Mouse (Mus musculus) kidney, adult 2 months (tissue): ENCODE measurements around the gene Gcnt3. TPM values are rescaled to one million over a fixed set of nuclear protein-coding genes. Genes with fewer than 3 reads are reported as not detected.

Experiments used
- DNase-seq: peaks from one replicate; pipeline ENCODE4 v3.0.0; 2021
- H3K27ac ChIP-seq: fragments of 200-500 bp; 2 replicates; pipeline ENCODE4 v1.5.1; 2012; ENCODE audit warnings: low read depth, low read length, control low read depth, inconsistent platforms; ENCODE audit not compliant: insufficient read depth
- H3K27me3 ChIP-seq: fragments of 200-500 bp; replicated peaks from 2 replicates; pipeline ENCODE4 v1.6.1; 2012; ENCODE audit warnings: mild to moderate bottlenecking, moderate library complexity, low read length, inconsistent platforms; ENCODE audit not compliant: control insufficient read depth, insufficient read depth
- H3K36me3 ChIP-seq: fragments of 200-500 bp; 2 replicates; pipeline ENCODE4 v1.6.1; 2012; ENCODE audit warnings: mild to moderate bottlenecking, moderate library complexity, low read length, inconsistent platforms; ENCODE audit not compliant: control insufficient read depth, insufficient read depth
- H3K4me1 ChIP-seq: fragments of 200-500 bp; 2 replicates; pipeline ENCODE4 v1.6.1; 2011; ENCODE audit warnings: low read length; ENCODE audit not compliant: control insufficient read depth, insufficient read depth
- H3K4me3 ChIP-seq: fragments of 200-500 bp; 2 replicates; pipeline ENCODE4 v1.5.1; 2011; ENCODE audit warnings: mild to moderate bottlenecking, low read depth, low read length, control low read depth; ENCODE audit not compliant: insufficient read depth
- CTCF ChIP-seq: fragments of 200-500 bp; conservative IDR thresholded peaks from 2 replicates; pipeline ENCODE4 v1.5.1; 2011; ENCODE audit warnings: low read depth, mild to moderate bottlenecking, control low read depth, low read length, moderate library complexity, mixed read lengths; ENCODE audit not compliant: insufficient read depth, insufficient read length
- POLR2A ChIP-seq: fragments of 200-500 bp; IDR thresholded peaks from one replicate; pipeline ENCODE4 v1.6.1; 2011; ENCODE audit warnings: low read depth, low read length, control low read depth
- WGBS: fragments of 180-500 bp; shearing (Covaris S2); methylation state at CpG from one replicate; pipeline ENCODE4 v1.1.7; 2018; 5-methylcytosine and 5-hydroxymethylcytosine counted together
- polyA plus RNA-seq: library from polyadenylated mRNA; depleted of rRNA; stranded (reverse); fragments of >200 nt; gene quantifications from 2 replicates; pipeline ENCODE4 v1.2.3, GENCODE M21; 2012

Gene Gcnt3
- polyA plus RNA-seq, 1 experiment, result 0.30 TPM

- peak overlapping the region; percentile 61; the same call in 1 of the 2 replicates for H3K27ac ChIP-seq
- WGBS, result 49% methylated on average over 5 of the region's 5 CpGs
- no peak for DNase-seq
- H3K36me3 ChIP-seq, result peaks cover 8% of the 10 kb centered on the region
- H3K27me3 ChIP-seq, result no peaks in the 10 kb centered on the region
- TF ChIP-seq POLR2A (no peak), CTCF (no peak)
- H3K4me1 ChIP-seq, result peaks cover 3% of the 10 kb centered on the region
- no peak overlapping the region for H3K4me3 ChIP-seq
Observed at GRCm38 (mm10) chr9:69992841-69993277, 45.0 kb downstream of the Gcnt3 start.

GRCm38 (mm10) chr9:69990346-69990745 lies 47.5 kb downstream of the Gcnt3 start:
- TF ChIP-seq CTCF (no peak), POLR2A (no peak)
- Histone ChIP-seq H3K27me3 (no peaks in the 10 kb centered on the region), H3K4me1 (peaks cover 3% of the 10 kb centered on the region), H3K4me3 (no peak overlapping the region; the same call in 1 of the 2 replicates), H3K27ac (no peak overlapping the region), H3K36me3 (no peaks in the 10 kb centered on the region)
- no peak for DNase-seq
- WGBS, result 9% methylated on average over 5 of the region's 5 CpGs

DNA sequence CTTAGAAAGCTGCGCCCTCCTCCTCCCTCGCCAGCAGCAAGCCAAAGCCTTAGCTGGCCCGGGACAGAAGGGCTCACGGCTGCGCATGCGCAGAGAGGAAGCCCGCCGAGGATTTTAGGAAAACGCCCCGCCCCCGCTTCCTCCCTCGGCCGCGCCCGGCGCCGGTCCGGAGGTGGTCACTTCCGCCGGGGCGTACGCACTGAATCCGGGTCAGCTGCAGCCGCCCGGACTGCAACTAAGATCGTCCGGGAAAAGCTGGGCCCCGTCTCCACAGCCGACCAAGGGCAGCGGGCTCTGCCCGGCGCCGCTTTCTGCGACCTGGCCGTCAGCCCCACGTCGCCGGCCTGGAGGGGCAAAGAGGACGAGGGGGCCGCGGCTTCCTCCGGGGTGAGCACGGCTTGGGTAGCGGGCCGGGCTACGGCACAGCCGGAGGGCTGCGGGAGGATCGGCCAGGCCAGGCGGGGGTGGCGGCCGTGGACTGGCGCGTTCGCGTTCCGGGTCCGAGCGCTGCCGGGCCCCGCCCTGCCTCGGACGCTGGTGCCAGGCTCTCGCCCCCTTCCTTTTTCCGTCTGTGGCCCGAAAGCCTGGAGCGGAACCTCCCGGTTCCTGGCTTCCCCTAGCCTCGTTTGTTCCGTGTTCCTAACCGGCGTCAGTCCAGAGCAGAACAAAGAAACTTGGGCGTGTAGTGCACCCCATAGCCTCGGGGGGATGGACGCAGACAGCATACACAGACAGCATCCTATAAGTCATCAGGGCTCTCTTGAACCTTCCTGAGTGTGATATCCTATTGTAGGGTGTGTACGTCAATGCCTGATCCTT lies 48.4 kb downstream of the Gcnt3 start, which contains the start of gene Bnip2:
Bnip2 (plus strand) TSS at position 164 of the 819 bp plus-strand sequence.
- DNase-seq, result peak; percentile 97
- Histone ChIP-seq H3K27me3 (no peaks in the 10 kb centered on the region), H3K27ac (peak within 1 kb of the TSS; percentile 77), H3K4me1 (peaks cover 3% of the 10 kb centered on the region), H3K4me3 (peak within 1 kb of the TSS; percentile 78), H3K36me3 (no peaks in the 10 kb centered on the region)
- under 1% methylated on average over 72 of the region's 76 CpGs for WGBS
- TF ChIP-seq CTCF (no peak), POLR2A (peak; percentile 83)

- Histone ChIP-seq H3K4me3 (peak overlapping the region; percentile 39), H3K36me3 (no peaks in the 10 kb centered on the region), H3K27me3 (no peaks in the 10 kb centered on the region), H3K27ac (peak overlapping the region; percentile 56; the same call in 1 of the 2 replicates), H3K4me1 (no peaks in the 10 kb centered on the region; the same call in none of the 2 replicates)
- WGBS, result 31% methylated on average over 16 of the region's 16 CpGs
- DNase-seq, result no peak
- no peak for TF ChIP-seq CTCF
- TF ChIP-seq POLR2A, result no peak
Observed at GRCm38 (mm10) chr9:69988706-69989302, 49.1 kb downstream of the Gcnt3 start.

- no peaks in the 10 kb centered on the region; the same call in none of the 2 replicates for H3K4me1 ChIP-seq
- WGBS, result under 1% methylated on average over 3 of the region's 3 CpGs
- peak; percentile 72 for DNase-seq
- H3K36me3 ChIP-seq, result no peaks in the 10 kb centered on the region
- TF ChIP-seq CTCF, result peak; percentile 49
- TF ChIP-seq POLR2A, result no peak
- no peak overlapping the region for H3K4me3 ChIP-seq
- H3K27me3 ChIP-seq, result no peaks in the 10 kb centered on the region
- H3K27ac ChIP-seq, result no peak overlapping the region
Observed at GRCm38 (mm10) chr9:69987579-69987978, 50.3 kb downstream of the Gcnt3 start.

GRCm38 (mm10) chr9:69986571-69986970 lies 51.3 kb downstream of the Gcnt3 start:
- TF ChIP-seq CTCF, result no peak
- no peak for TF ChIP-seq POLR2A
- DNase-seq, result no peak
- WGBS, result 83% methylated on average over 5 of the region's 5 CpGs
- no peaks in the 10 kb centered on the region; the same call in none of the 2 replicates for H3K4me1 ChIP-seq
- no peaks in the 10 kb centered on the region for H3K27me3 ChIP-seq
- H3K36me3 ChIP-seq, result no peaks in the 10 kb centered on the region
- H3K4me3 ChIP-seq, result no peak overlapping the region
- no peak overlapping the region for H3K27ac ChIP-seq

GRCm38 (mm10) chr9:69986063-69986462 lies 51.8 kb downstream of the Gcnt3 start:
- no peak for DNase-seq
- Histone ChIP-seq H3K36me3 (no peaks in the 10 kb centered on the region), H3K4me1 (no peaks in the 10 kb centered on the region; the same call in none of the 2 replicates), H3K4me3 (no peak overlapping the region), H3K27me3 (no peaks in the 10 kb centered on the region), H3K27ac (no peak overlapping the region)
- 70% methylated on average over 10 of the region's 10 CpGs for WGBS
- TF ChIP-seq POLR2A, result no peak
- TF ChIP-seq CTCF, result no peak
